Mouse (Mus musculus): ENCODE measurements around the gene Ppp1r11. TPM values are rescaled to one million over a fixed set of nuclear protein-coding genes. Genes with fewer than 3 reads are reported as not detected.
A peak's percentile ranks its signal among the peaks of the same experiment; 100 is the strongest.
"Not testable (repeated sequence)": the region's sequence is repeated elsewhere in the genome, so short reads cannot be mapped to it uniquely, and the experiment has no call there.

The Ppp1r11 gene
- polyA plus RNA-seq (2016; fragmentation: Nextera tagmentation; extraction: Ambion mirVana) = 136 and 146 TPM in 2 replicates

- H3K9ac ChIP-seq = peak within 1 kb of the TSS; percentile 78
- no peaks in the 10 kb centered on the region for H3K9me3 ChIP-seq
- peak within 1 kb of the TSS; percentile 60 for H3K4me3 ChIP-seq (replicated peaks)
- 3% methylated on average over 36 of the region's 36 CpGs for WGBS
- peaks cover 15% of the 10 kb centered on the region for H3K36me3 ChIP-seq (replicated peaks)
- peaks cover 10% of the 10 kb centered on the region for H3K27me3 ChIP-seq
- peak; percentile 96 for ATAC-seq (ENCODE audit: low FRiP score)
- peak within 1 kb of the TSS; percentile 80 for H3K27ac ChIP-seq
- H3K4me1 ChIP-seq = peaks cover 25% of the 10 kb centered on the region
- peak within 1 kb of the TSS; percentile 76 for H3K4me2 ChIP-seq
Observed at GRCm38 (mm10) chr17:36950981-36951947, at the start of gene Ppp1r11. Ppp1r11 (minus strand) TSS chr17:36951741.

- Histone ChIP-seq H3K36me3 (replicated peaks) (peaks cover 15% of the 10 kb centered on the region), H3K9ac (peak within 1 kb of the TSS; percentile 91), H3K4me1 (peaks cover 13% of the 10 kb centered on the region), H3K27me3 (no peaks in the 10 kb centered on the region; the same call in 1 of the 2 replicates), H3K27ac (no peak within 1 kb of the TSS), H3K4me3 (replicated peaks) (peak within 1 kb of the TSS; percentile 79), H3K9me3 (no peaks in the 10 kb centered on the region), H3K4me2 (peak within 1 kb of the TSS; percentile 67)
- WGBS = 94% methylated on average over 7 of the region's 7 CpGs
- no peak for ATAC-seq (ENCODE audit: low FRiP score)
Observed at GRCm38 (mm10) chr17:37000863-37001262, 49.3 kb upstream of the Ppp1r11 start, which contains the start of gene Zfp57. Zfp57 (plus strand) TSS chr17:37001163.

DNA sequence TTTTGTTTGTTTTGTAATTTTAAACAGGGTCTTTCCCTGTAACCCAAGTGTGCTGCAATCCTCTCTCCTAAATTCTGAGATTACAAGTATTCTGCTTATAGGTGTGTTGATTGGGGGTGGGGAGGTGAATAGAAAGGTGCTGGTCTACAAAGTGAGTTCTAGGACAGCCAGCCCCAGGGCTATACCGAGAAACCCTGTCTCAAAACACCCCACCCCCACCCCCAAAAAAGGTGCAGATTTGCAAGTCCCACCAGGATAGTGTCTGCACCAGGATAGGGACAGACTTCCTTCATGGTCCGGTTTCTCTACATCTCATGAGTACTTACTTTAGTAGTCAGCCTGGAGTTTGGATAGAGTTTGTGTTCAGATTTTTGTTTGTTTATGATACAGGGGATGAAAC is 46.9 kb upstream of the Ppp1r11 start:
- WGBS = 82% methylated on average over 2 of the region's 2 CpGs
- Histone ChIP-seq H3K4me2 (no peak overlapping the region), H3K4me1 (0 out of 2 replicates have a peak, but pooled peaks cover 6% of the 10 kb centered on the region), H3K36me3 (replicated peaks) (no peaks in the 10 kb centered on the region), H3K9me3 (no peaks in the 10 kb centered on the region), H3K4me3 (replicated peaks) (no peak overlapping the region), H3K9ac (no peak overlapping the region), H3K27ac (no peak overlapping the region), H3K27me3 (no peaks in the 10 kb centered on the region; the same call in 1 of the 2 replicates)
- ATAC-seq (ENCODE audit: low FRiP score) = no peak

DNA sequence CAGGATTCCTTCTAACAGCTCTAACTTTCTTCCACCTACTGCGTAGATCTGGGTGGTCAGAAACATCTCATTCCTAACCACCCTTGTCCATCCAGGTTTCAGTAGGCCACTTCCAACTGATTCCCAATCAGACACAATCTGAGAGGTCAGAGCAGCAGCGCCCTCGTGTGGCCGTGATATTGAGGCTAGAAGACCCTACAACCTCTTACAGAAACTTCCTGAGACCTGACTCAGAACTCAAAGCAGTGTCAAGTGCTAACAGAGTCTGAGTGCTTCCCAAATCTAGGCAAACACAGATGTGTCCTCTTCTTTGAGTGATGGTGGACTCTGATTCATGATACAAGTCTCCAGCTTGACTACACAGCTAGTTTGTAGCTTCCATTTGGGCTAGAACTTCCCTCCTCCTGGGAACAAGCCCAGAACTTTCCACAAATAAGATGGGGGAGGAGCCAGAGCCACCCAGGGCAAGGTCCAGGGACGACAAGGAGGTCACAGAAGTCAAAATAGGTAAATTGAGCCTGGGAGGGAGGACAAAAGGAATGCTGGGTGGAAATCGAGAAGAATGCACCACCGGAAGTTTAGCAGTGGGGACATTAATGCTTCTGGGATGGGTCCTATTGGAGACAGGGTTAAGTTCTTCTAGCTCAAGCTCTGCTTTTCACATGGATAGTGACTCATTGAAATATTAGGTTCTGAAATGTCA is 45.6 kb upstream of the Ppp1r11 start:
- ATAC-seq (ENCODE audit: low FRiP score) = no peak
- Histone ChIP-seq H3K9ac (no peak overlapping the region), H3K27ac (no peak overlapping the region), H3K9me3 (no peaks in the 10 kb centered on the region), H3K4me1 (no peaks in the 10 kb centered on the region), H3K4me3 (replicated peaks) (no peak overlapping the region), H3K27me3 (no peaks in the 10 kb centered on the region; the same call in 1 of the 2 replicates), H3K36me3 (replicated peaks) (no peaks in the 10 kb centered on the region), H3K4me2 (no peak overlapping the region)
- WGBS = 31% methylated on average over 7 of the region's 7 CpGs

DNA sequence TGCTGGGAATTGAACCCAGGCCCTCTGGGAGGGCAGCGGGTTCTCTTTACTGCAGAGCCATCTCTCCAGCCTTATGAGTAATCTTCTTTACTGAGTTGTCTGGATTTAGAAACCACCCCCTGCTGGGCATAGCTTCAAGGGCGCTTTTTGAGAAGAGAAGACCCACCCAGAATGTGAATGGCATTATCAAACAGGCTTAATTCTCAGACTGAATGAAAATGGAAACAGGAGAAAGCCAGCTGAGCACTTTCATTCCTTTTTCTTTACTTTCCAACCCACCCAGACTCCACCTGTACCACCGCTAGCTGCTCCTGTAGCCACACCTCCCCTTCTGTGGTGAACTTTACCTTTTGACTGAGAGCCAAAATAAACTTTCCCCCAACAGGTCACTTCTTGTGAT is 43.9 kb upstream of the Ppp1r11 start:
- WGBS = 51% methylated on average over 3 of the region's 3 CpGs
- ATAC-seq (ENCODE audit: low FRiP score) = no peak
- H3K9ac ChIP-seq = no peak overlapping the region
- H3K4me1 ChIP-seq = no peaks in the 10 kb centered on the region
- no peaks in the 10 kb centered on the region; the same call in 1 of the 2 replicates for H3K27me3 ChIP-seq
- no peak overlapping the region for H3K4me2 ChIP-seq
- no peak overlapping the region for H3K27ac ChIP-seq
- no peaks in the 10 kb centered on the region for H3K9me3 ChIP-seq
- no peaks in the 10 kb centered on the region for H3K36me3 ChIP-seq (replicated peaks)
- H3K4me3 ChIP-seq (replicated peaks) = no peak overlapping the region

GRCm38 (mm10) chr17:36994528-36994927 is 43.0 kb upstream of the Ppp1r11 start:
- Histone ChIP-seq H3K4me2 (no peak overlapping the region), H3K4me3 (replicated peaks) (no peak overlapping the region), H3K27ac (no peak overlapping the region), H3K27me3 (peaks cover 3% of the 10 kb centered on the region), H3K4me1 (no peaks in the 10 kb centered on the region), H3K36me3 (replicated peaks) (no peaks in the 10 kb centered on the region), H3K9ac (no peak overlapping the region), H3K9me3 (no peaks in the 10 kb centered on the region)
- WGBS = 91% methylated on average over 2 of the region's 2 CpGs
- ATAC-seq (ENCODE audit: low FRiP score) = no peak

GRCm38 (mm10) chr17:36993770-36994325 is 42.3 kb upstream of the Ppp1r11 start:
- H3K9ac ChIP-seq = no peak overlapping the region
- H3K36me3 ChIP-seq (replicated peaks) = no peaks in the 10 kb centered on the region
- no peak overlapping the region for H3K4me3 ChIP-seq (replicated peaks)
- H3K9me3 ChIP-seq = no peaks in the 10 kb centered on the region
- no peak overlapping the region for H3K4me2 ChIP-seq
- ATAC-seq (ENCODE audit: low FRiP score) = no peak
- H3K27ac ChIP-seq = no peak overlapping the region
- no peaks in the 10 kb centered on the region for H3K4me1 ChIP-seq
- 86% methylated on average over 4 of the region's 4 CpGs for WGBS
- H3K27me3 ChIP-seq = peaks cover 10% of the 10 kb centered on the region

- H3K9ac ChIP-seq = no peak overlapping the region
- H3K9me3 ChIP-seq = no peaks in the 10 kb centered on the region
- H3K4me3 ChIP-seq (replicated peaks) = no peak overlapping the region
- no peaks in the 10 kb centered on the region for H3K36me3 ChIP-seq (replicated peaks)
- peaks cover 24% of the 10 kb centered on the region for H3K27me3 ChIP-seq
- ATAC-seq (ENCODE audit: low FRiP score) = no peak
- no peaks in the 10 kb centered on the region for H3K4me1 ChIP-seq
- no peak overlapping the region for H3K4me2 ChIP-seq
- no peak overlapping the region for H3K27ac ChIP-seq
- 81% methylated on average over 3 of the region's 3 CpGs for WGBS
Observed at GRCm38 (mm10) chr17:36992336-36993104, 41.0 kb upstream of the Ppp1r11 start.

GRCm38 (mm10) chr17:36990630-36991029 is 39.1 kb upstream of the Ppp1r11 start:
- not testable (repeated sequence) for H3K4me3 ChIP-seq (replicated peaks); H3K9me3 ChIP-seq; H3K9ac ChIP-seq; H3K36me3 ChIP-seq (replicated peaks); ATAC-seq (ENCODE audit: low FRiP score); H3K4me1 ChIP-seq; H3K4me2 ChIP-seq; H3K27ac ChIP-seq
- H3K27me3 ChIP-seq = peaks cover 28% of the 10 kb centered on the region
- WGBS = 91% methylated on average over 6 of the region's 6 CpGs

DNA sequence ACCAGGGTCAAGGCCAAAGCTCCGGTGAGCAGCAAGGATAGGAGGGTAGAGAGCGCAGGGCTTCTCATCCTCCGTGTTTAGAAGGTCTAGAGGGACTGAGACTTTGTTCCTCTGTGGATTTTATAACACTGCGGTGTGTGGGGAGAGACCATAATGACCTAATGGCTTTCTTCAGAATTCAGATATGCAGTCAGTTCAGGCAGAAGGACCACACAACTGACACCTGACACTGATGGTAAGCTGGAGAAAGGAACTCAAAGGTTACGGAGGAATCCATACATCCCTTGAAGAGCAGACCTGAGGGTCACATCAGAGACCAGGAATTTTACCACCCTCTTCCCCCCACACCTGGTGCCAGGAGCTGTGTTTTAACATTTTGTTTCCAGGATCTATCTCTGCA is 37.9 kb upstream of the Ppp1r11 start, which contains the start of gene H2-M5:
Gene H2-M5 (minus strand): TSS at position 101 of the 400 bp plus-strand sequence.
- Histone ChIP-seq H3K9ac (no peak within 1 kb of the TSS), H3K27ac (no peak within 1 kb of the TSS), H3K4me1 (no peaks in the 10 kb centered on the region), H3K27me3 (peaks cover 28% of the 10 kb centered on the region), H3K4me2 (peak within 1 kb of the TSS; percentile 10; the same call in 1 of the 2 replicates), H3K9me3 (no peaks in the 10 kb centered on the region), H3K36me3 (replicated peaks) (no peaks in the 10 kb centered on the region), H3K4me3 (replicated peaks) (0 out of 2 replicates have a peak within 1 kb of the TSS, but pooled peaks have one; percentile 1)
- WGBS = 22% methylated on average over 5 of the region's 5 CpGs
- no peak for ATAC-seq (ENCODE audit: low FRiP score)

- ATAC-seq (ENCODE audit: low FRiP score) = no peak
Observed at GRCm38 (mm10) chr17:36988475-36988874, 36.9 kb upstream of the Ppp1r11 start.

More at GRCm38 (mm10) chr17:36988475-36988874, 36.9 kb upstream of the Ppp1r11 start:
- H3K27me3 ChIP-seq = peaks cover 28% of the 10 kb centered on the region
- 0 out of 2 replicates have a peak overlapping the region, but pooled peaks have one; percentile 1 for H3K4me3 ChIP-seq (replicated peaks)
- no peak overlapping the region for H3K27ac ChIP-seq
- H3K36me3 ChIP-seq (replicated peaks) = no peaks in the 10 kb centered on the region
- H3K9me3 ChIP-seq = no peaks in the 10 kb centered on the region
- no peak overlapping the region for H3K9ac ChIP-seq
- H3K4me1 ChIP-seq = no peaks in the 10 kb centered on the region
- peak overlapping the region; percentile 10; the same call in 1 of the 2 replicates for H3K4me2 ChIP-seq
- WGBS = 5% methylated on average over 24 of the region's 24 CpGs
